In genomic region chr9:122115552-122115951, GRCm38 (mm10) we compare ENCODE assay signal across 10 mouse cellular contexts. TPM values are rescaled to one million over a fixed set of nuclear protein-coding genes. Genes with fewer than 3 reads are reported as not detected.
DNase-seq lines count a peak whose midpoint lies in the region; ATAC-seq and TF ChIP-seq lines count a peak whose summit lies in the region.
"Had no signal": no experiment of that assay in that cellular context is flagged by ENCODE, and none has a peak within 500 bp of the region (broad histone marks: within the 10 kb centered on the region; RNA-seq: fewer than 3 reads in every experiment).

No protein-coding gene starts in this region.

- peaks cover 17% of the 10 kb centered on the region for H3K79me2 ChIP-seq in liver, adult 2 months (ENCODE audit: control insufficient read depth, insufficient read depth, low read length)

- no peak overlapping the region for H3K4me2 ChIP-seq in liver, embryonic 12.5 days
- H3K4me2 ChIP-seq in hindbrain, embryonic 13.5 days, result no peak overlapping the region

- peaks cover 18% of the 10 kb centered on the region for H3K4me1 ChIP-seq in liver, adult 2 months (ENCODE audit: control insufficient read depth, insufficient read depth, low read length)
- H3K4me1 ChIP-seq in liver, embryonic 12.5 days, result peaks cover 37% of the 10 kb centered on the region
- peaks cover 19% of the 10 kb centered on the region for H3K4me1 ChIP-seq in hindbrain, embryonic 13.5 days (replicated peaks)

- no peaks in the 10 kb centered on the region for H3K9me3 ChIP-seq in liver, embryonic 12.5 days (replicated peaks)
- H3K9me3 ChIP-seq in hindbrain, embryonic 13.5 days, result no peaks in the 10 kb centered on the region

- DNase-seq in gastrocnemius, adult 18-20 months (ENCODE audit: low spot score), result peak; percentile 80
- DNase-seq in gastrocnemius, postnatal 4 days (ENCODE audit: low spot score in 2 of 2), result no peak
- DNase-seq in liver, adult 2 months (ENCODE audit: extremely low read depth, low read depth, low spot score), result peak; percentile 95
- peak; percentile 32 to 44 for DNase-seq in cerebellum, postnatal 36 days
- DNase-seq in testis, postnatal 14 days (ENCODE audit: low spot score), result no peak
- DNase-seq: thymus, postnatal 14 days had no signal

- no peak overlapping the region for H3K4me3 ChIP-seq in liver, adult 2 months (ENCODE audit: insufficient read depth, low read depth, low read length)
- no peak overlapping the region for H3K4me3 ChIP-seq in liver, embryonic 12.5 days
- H3K4me3 ChIP-seq in hindbrain, embryonic 13.5 days, result no peak overlapping the region
- H3K4me3 ChIP-seq: heart, adult 2 months had no signal

- no peaks in the 10 kb centered on the region; the same call in 1 of the 2 replicates for H3K36me3 ChIP-seq in liver, adult 2 months (ENCODE audit: control insufficient read depth, insufficient read depth, low read length)
- H3K36me3 ChIP-seq in liver, embryonic 12.5 days, result peaks cover under 1% of the 10 kb centered on the region; the same call in 1 of the 2 replicates
- H3K36me3 ChIP-seq in hindbrain, embryonic 13.5 days, result no peaks in the 10 kb centered on the region

- no peak overlapping the region for H3K9ac ChIP-seq in liver, adult 2 months (ENCODE audit: low read depth, low read length)
- no peak overlapping the region for H3K9ac ChIP-seq in liver, embryonic 12.5 days
- no peak overlapping the region for H3K9ac ChIP-seq in hindbrain, embryonic 13.5 days

- no peak for TF ChIP-seq CTCF in liver, adult 2 months (IDR thresholded peaks at IDR 0.05; ENCODE audit: low read depth, low read length)

- TF ChIP-seq POLR2A in liver, adult 2 months (IDR thresholded peaks at IDR 0.05; ENCODE audit: extremely low read depth, insufficient read depth, low read length), result no peak

- WGBS in liver, adult 2 months, result 14% methylated on average over 4 of the region's 4 CpGs
- WGBS in liver, embryonic 12.5 days (ENCODE audit: insufficient replicate concordance), result 39% methylated on average over 4 of the region's 4 CpGs
- WGBS in hindbrain, embryonic 13.5 days, result 55% methylated on average over 4 of the region's 4 CpGs

- H3K27ac ChIP-seq in liver, adult 2 months (replicated peaks; ENCODE audit: insufficient read depth, low read depth, low read length), result peak overlapping the region; percentile 32
- no peak overlapping the region for H3K27ac ChIP-seq in liver, embryonic 12.5 days
- no peak overlapping the region for H3K27ac ChIP-seq in hindbrain, embryonic 13.5 days
- H3K27ac ChIP-seq: heart, adult 2 months had no signal

- no peak for ATAC-seq in liver, embryonic 12.5 days
- peak; percentile 48 for ATAC-seq in monocyte, adult 5-6 weeks (replicated peaks; ENCODE audit: insufficient number of reproducible peaks, low FRiP score, low TSS enrichment, poor library complexity, severe bottlenecking)
- no peak for ATAC-seq in hindbrain, embryonic 13.5 days (ENCODE audit: low FRiP score)

- H3K27me3 ChIP-seq in liver, adult 2 months (ENCODE audit: control insufficient read depth, insufficient read depth, low read length), result no peaks in the 10 kb centered on the region
- H3K27me3 ChIP-seq in liver, embryonic 12.5 days (replicated peaks), result peaks cover 3% of the 10 kb centered on the region; the same call in 1 of the 2 replicates
- no peaks in the 10 kb centered on the region for H3K27me3 ChIP-seq in hindbrain, embryonic 13.5 days

RNA-seq across cellular contexts. Expression of gene Snrk, which starts 1.5 kb away (rescaled TPM):
- total RNA-seq in gastrocnemius, adult 18-20 months (2021), result 10 to 100 TPM; 45.3 to 58.3 TPM
- 10 to 100 TPM; 59.3 to 60.6 TPM for total RNA-seq in gastrocnemius, postnatal 4 days (2021)
- 67.4 and 78.9 TPM in 2 replicates for total RNA-seq in liver, adult 2 months (2014; rRNA removed)
- polyA plus RNA-seq in liver, adult 2 months (2012; rRNA removed), result 34.3 and 36.4 TPM in 2 replicates
- polyA plus RNA-seq in liver, embryonic 12.5 days (2016; fragmentation: Nextera tagmentation; extraction: Ambion mirVana), result 23.6 and 25.8 TPM in 2 replicates
- total RNA-seq in monocyte, adult 5-6 weeks (2017), result 72.7 to 80.3 TPM (median 79.6 TPM) in 3 replicates
- 56.2 and 61.3 TPM in 2 replicates for polyA plus RNA-seq in hindbrain, embryonic 13.5 days (2015; fragmentation: Nextera tagmentation; extraction: Ambion mirVana)

Comparison
In these comparisons a context has a peak if more than half of its experiments do, and no peak if none do; other contexts are left out.
1. DNase-seq: peak in gastrocnemius, adult 18-20 months (single experiment), liver, adult 2 months (single experiment) and cerebellum, postnatal 36 days (2 of 2); none in gastrocnemius, postnatal 4 days (0 of 2) and testis, postnatal 14 days (single experiment).